Mouse (Mus musculus) forebrain, embryonic 16.5 days (tissue): Measurements from ENCODE around the gene Tmem184b. TPM values are rescaled to one million over a fixed set of nuclear protein-coding genes. Genes with fewer than 3 reads are reported as not detected.
A peak's percentile ranks its signal among the peaks of the same experiment; 100 is the strongest.

Source experiments
- ATAC-seq: fragments of 200-750 bp; cut with Nextera tagmentation; 2 replicates; pipeline ENCODE4 v1.8.0; 2017; ENCODE audit warnings: mild to moderate bottlenecking, moderate library complexity
- H3K27ac ChIP-seq: fragments of 300-500 bp; sonication (generic); 2 replicates; pipeline ENCODE4 v1.5.1; 2014; ENCODE audit warnings: low read length, control low read depth
- H3K27me3 ChIP-seq: fragments of 300-500 bp; sonication (generic); replicated peaks from 2 replicates; pipeline ENCODE4 v1.6.1; 2014; ENCODE audit warnings: low read length; ENCODE audit not compliant: control insufficient read depth, insufficient read depth
- H3K36me3 ChIP-seq: fragments of 300-500 bp; sonication (generic); 2 replicates; pipeline ENCODE4 v1.6.1; 2014; ENCODE audit not compliant: control insufficient read depth, insufficient read depth
- H3K4me1 ChIP-seq: fragments of 300-500 bp; sonication (generic); replicated peaks from 2 replicates; pipeline ENCODE4 v1.6.1; 2014; ENCODE audit warnings: low read length; ENCODE audit not compliant: control insufficient read depth, insufficient read depth
- H3K4me2 ChIP-seq: fragments of 300-500 bp; sonication (generic); 2 replicates; pipeline ENCODE4 v1.6.1; 2014; ENCODE audit warnings: mild to moderate bottlenecking, low read length, control low read depth
- H3K4me3 ChIP-seq: fragments of 300-500 bp; sonication (generic); replicated peaks from 2 replicates; pipeline ENCODE4 v1.5.1; 2014; ENCODE audit warnings: mild to moderate bottlenecking, low read length, control low read depth
- H3K9ac ChIP-seq: fragments of 300-500 bp; sonication (generic); replicated peaks from 2 replicates; pipeline ENCODE4 v1.6.1; 2014; ENCODE audit warnings: low read depth, low read length, control low read depth
- H3K9me3 ChIP-seq: fragments of 300-500 bp; sonication (generic); 2 replicates; pipeline ENCODE4 v1.6.1; 2016; ENCODE audit warnings: low read length; ENCODE audit not compliant: control insufficient read depth
- WGBS: fragments of 180-500 bp; shearing (Covaris S2); extraction: QIAGEN DNeasy Blood & Tissue Kit; methylation state at CpG from one replicate; pipeline ENCODE4 v1.1.7; 2014; 5-methylcytosine and 5-hydroxymethylcytosine counted together
- polyA plus RNA-seq: library from polyadenylated mRNA; unstranded; fragments of >200 nt; fragmentation: Nextera tagmentation; extraction: Ambion mirVana; gene quantifications from 2 replicates; pipeline ENCODE4 v1.2.1, GENCODE M21; 2015

The Tmem184b gene
- polyA plus RNA-seq, 1 experiment from 2014 or later: 43.4 TPM

GRCm38 (mm10) chr15:79356481-79356880 is 46.9 kb downstream of the Tmem184b start:
- 89% methylated on average over 8 of the region's 8 CpGs for WGBS

GRCm38 (mm10) chr15:79354619-79355018 is 48.8 kb downstream of the Tmem184b start:
- WGBS: 76% methylated on average over 4 of the region's 4 CpGs

More at GRCm38 (mm10) chr15:79356481-79356880, 46.9 kb downstream of the Tmem184b start:
- no peak overlapping the region for H3K9ac ChIP-seq
- H3K4me3 ChIP-seq: no peak overlapping the region; the same call in 1 of the 2 replicates
- H3K4me2 ChIP-seq: peak overlapping the region; percentile 100
- H3K27ac ChIP-seq: no peak overlapping the region
- ATAC-seq: no peak
- H3K27me3 ChIP-seq: 0 out of 2 replicates have a peak, but pooled peaks cover 4% of the 10 kb centered on the region
- no peaks in the 10 kb centered on the region for H3K36me3 ChIP-seq
- H3K4me1 ChIP-seq: peaks cover 15% of the 10 kb centered on the region
- no peaks in the 10 kb centered on the region for H3K9me3 ChIP-seq

DNA sequence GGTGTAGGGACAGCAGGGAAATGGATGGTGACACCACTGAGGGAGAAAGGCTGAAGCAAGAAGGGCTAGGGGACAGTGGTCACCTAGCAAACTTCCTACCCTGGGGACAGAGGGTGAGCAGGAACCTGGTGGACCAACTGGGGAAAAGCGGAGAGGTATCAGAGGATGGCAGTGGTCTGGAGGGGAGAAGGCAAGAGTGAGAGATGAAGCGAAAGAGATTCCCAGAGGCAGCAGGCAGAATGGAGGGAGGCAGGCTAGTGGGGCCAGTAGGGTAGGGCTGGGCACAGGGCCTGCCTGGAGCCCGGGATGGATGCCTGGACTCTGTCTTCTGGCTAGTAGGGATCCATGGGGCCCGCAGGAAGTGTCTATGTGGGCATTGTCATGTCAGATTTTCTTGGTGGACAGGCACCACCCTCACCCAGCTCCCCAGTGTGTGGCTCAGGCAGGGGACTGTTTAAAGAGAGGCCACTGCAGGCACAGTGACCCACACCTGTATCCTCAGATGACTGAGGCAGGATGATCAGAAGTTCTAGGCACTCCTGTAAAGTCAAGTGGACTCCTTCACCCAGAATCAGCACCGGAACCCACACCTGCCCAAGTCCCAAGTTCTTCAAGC is 49.6 kb downstream of the Tmem184b start:
- Histone ChIP-seq H3K27ac (no peak overlapping the region), H3K4me3 (no peak overlapping the region), H3K36me3 (no peaks in the 10 kb centered on the region), H3K4me1 (peaks cover 11% of the 10 kb centered on the region), H3K9ac (no peak overlapping the region), H3K27me3 (peaks cover 10% of the 10 kb centered on the region), H3K9me3 (no peaks in the 10 kb centered on the region), H3K4me2 (no peak overlapping the region)
- WGBS: 90% methylated on average over 5 of the region's 5 CpGs
- ATAC-seq: no peak

More at GRCm38 (mm10) chr15:79354619-79355018, 48.8 kb downstream of the Tmem184b start:
- Histone ChIP-seq H3K9ac (no peak overlapping the region), H3K9me3 (no peaks in the 10 kb centered on the region), H3K4me3 (no peak overlapping the region), H3K27ac (no peak overlapping the region), H3K27me3 (peaks cover 7% of the 10 kb centered on the region; the same call in 1 of the 2 replicates), H3K4me2 (no peak overlapping the region), H3K36me3 (no peaks in the 10 kb centered on the region), H3K4me1 (peaks cover 11% of the 10 kb centered on the region)
- ATAC-seq: no peak

DNA sequence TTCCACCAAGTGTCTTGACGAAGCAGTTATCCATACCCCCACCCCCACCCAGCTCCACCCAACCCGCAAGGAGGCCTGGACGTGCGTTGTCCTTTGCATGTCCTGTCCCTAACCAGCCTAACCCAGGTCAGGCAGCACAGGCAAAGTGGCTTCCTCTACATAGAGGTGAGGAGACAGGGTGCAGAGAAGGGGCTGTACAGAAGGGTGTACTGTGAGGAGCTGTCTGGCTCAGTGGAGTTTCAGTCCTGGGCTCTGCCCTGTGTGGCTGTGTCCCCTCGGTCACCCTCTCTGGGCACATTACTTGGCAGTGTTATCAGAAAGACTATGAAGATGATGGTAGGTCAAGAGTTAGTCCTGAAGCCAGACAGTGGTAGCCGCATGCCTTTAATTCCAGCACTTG is 50.9 kb downstream of the Tmem184b start:
- peaks cover 11% of the 10 kb centered on the region for H3K27me3 ChIP-seq
- H3K36me3 ChIP-seq: no peaks in the 10 kb centered on the region
- H3K9me3 ChIP-seq: no peaks in the 10 kb centered on the region
- H3K4me2 ChIP-seq: no peak overlapping the region
- H3K4me1 ChIP-seq: peaks cover 18% of the 10 kb centered on the region
- no peak overlapping the region for H3K27ac ChIP-seq
- 88% methylated on average over 6 of the region's 6 CpGs for WGBS
- ATAC-seq: no peak
- no peak overlapping the region for H3K9ac ChIP-seq
- no peak overlapping the region for H3K4me3 ChIP-seq

DNA sequence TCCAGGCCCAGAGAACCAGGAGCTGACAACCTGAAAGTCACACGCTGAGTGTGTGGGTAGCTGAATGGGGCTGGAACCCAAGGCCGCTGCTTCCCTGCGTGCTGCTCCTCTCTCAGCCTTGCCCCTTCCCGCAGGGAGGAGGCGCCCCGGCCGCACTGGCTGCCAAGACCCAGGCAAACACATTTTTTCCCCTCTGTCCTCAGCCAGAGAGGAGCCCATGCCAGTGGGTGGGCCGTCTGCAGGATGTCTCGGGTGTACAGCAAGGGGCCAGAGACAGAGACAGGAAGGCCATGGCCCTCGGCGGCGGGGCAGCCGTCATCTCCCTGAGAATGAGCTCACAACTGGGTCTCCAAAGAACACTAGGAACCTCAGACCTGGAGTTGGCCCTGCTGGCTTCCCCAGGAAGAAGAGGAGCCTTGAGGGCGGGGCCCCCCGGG is 52.0 kb downstream of the Tmem184b start:
- no peaks in the 10 kb centered on the region for H3K9me3 ChIP-seq
- ATAC-seq: no peak
- no peak overlapping the region for H3K4me3 ChIP-seq
- H3K4me2 ChIP-seq: no peak overlapping the region
- peaks cover 7% of the 10 kb centered on the region for H3K4me1 ChIP-seq
- no peak overlapping the region for H3K9ac ChIP-seq
- H3K36me3 ChIP-seq: no peaks in the 10 kb centered on the region
- 33% methylated on average over 15 of the region's 15 CpGs for WGBS
- H3K27ac ChIP-seq: no peak overlapping the region
- H3K27me3 ChIP-seq: peaks cover 8% of the 10 kb centered on the region

DNA sequence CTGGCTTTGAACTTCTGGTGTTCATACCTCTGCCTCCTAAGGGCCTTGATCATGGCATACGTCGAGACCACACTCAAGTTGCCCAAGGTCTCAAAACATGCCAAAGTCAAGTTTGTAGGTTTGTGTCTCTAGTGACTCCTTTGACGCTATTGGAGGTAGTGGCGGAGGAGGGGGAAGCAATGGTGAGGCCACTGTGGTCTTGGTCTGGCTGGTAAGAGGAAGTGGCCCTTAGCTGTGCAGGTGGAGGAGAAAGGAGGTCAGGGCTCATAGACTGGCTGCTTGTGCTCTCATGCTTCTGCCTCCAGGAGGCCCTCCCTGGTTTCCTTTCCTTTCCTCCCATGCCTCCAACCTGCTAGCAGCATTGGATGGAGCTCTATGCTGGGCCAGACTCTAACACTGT is 52.5 kb downstream of the Tmem184b start:
- Histone ChIP-seq H3K27me3 (peaks cover 6% of the 10 kb centered on the region), H3K36me3 (no peaks in the 10 kb centered on the region), H3K27ac (no peak overlapping the region), H3K4me1 (peaks cover 7% of the 10 kb centered on the region), H3K4me3 (no peak overlapping the region), H3K9me3 (no peaks in the 10 kb centered on the region), H3K4me2 (no peak overlapping the region), H3K9ac (no peak overlapping the region)
- 89% methylated on average over 4 of the region's 4 CpGs for WGBS
- no peak for ATAC-seq

DNA sequence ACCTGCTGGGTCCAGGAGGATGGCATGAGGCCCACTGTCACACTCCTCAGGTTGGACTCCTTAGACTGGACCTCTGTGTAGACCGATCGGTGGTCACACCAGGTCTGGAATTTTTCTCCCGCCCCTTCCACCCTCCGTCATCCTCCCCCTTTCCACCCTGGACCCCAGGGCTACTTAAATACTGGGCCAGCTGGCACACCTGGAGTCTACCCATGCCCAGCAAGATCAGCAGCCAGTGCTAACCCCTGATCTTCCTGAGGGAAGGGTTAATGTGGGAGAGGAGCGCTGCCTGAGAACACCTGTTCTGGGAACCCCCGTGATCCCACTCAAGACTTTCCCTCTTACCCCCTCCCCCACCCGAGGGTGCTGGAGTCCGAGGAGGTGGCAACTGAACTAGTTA is 54.7 kb downstream of the Tmem184b start:
- 68% methylated on average over 8 of the region's 8 CpGs for WGBS
- Histone ChIP-seq H3K4me1 (peaks cover 7% of the 10 kb centered on the region), H3K27me3 (peaks cover 6% of the 10 kb centered on the region), H3K9me3 (no peaks in the 10 kb centered on the region), H3K27ac (no peak overlapping the region), H3K4me3 (no peak overlapping the region; the same call in 1 of the 2 replicates), H3K9ac (no peak overlapping the region), H3K4me2 (peak overlapping the region; percentile 90; the same call in 1 of the 2 replicates), H3K36me3 (no peaks in the 10 kb centered on the region)
- no peak for ATAC-seq

GRCm38 (mm10) chr15:79347845-79348506 is 55.4 kb downstream of the Tmem184b start:
- no peaks in the 10 kb centered on the region for H3K9me3 ChIP-seq

GRCm38 (mm10) chr15:79347165-79347844 is 56.1 kb downstream of the Tmem184b start:
- peak; percentile 95 for ATAC-seq
- under 1% methylated on average over 58 of the region's 61 CpGs for WGBS
- Histone ChIP-seq H3K4me1 (peaks cover 9% of the 10 kb centered on the region), H3K36me3 (no peaks in the 10 kb centered on the region), H3K27me3 (peaks cover 6% of the 10 kb centered on the region), H3K27ac (peak overlapping the region; percentile 71), H3K4me3 (peak overlapping the region; percentile 76), H3K9me3 (no peaks in the 10 kb centered on the region), H3K4me2 (peak overlapping the region; percentile 90), H3K9ac (peak overlapping the region; percentile 71)

More at GRCm38 (mm10) chr15:79347845-79348506, 55.4 kb downstream of the Tmem184b start:
- WGBS: under 1% methylated on average over 46 of the region's 46 CpGs
- no peaks in the 10 kb centered on the region for H3K36me3 ChIP-seq
- peak overlapping the region; percentile 71 for H3K27ac ChIP-seq
- peaks cover 6% of the 10 kb centered on the region for H3K27me3 ChIP-seq
- peak overlapping the region; percentile 76 for H3K4me3 ChIP-seq
- peak overlapping the region; percentile 71 for H3K9ac ChIP-seq
- peaks cover 7% of the 10 kb centered on the region for H3K4me1 ChIP-seq
- peak; percentile 69 for ATAC-seq
- H3K4me2 ChIP-seq: peak overlapping the region; percentile 90
